Mouse (Mus musculus): ENCODE data around the gene Spice1.

The Spice1 gene

DNA sequence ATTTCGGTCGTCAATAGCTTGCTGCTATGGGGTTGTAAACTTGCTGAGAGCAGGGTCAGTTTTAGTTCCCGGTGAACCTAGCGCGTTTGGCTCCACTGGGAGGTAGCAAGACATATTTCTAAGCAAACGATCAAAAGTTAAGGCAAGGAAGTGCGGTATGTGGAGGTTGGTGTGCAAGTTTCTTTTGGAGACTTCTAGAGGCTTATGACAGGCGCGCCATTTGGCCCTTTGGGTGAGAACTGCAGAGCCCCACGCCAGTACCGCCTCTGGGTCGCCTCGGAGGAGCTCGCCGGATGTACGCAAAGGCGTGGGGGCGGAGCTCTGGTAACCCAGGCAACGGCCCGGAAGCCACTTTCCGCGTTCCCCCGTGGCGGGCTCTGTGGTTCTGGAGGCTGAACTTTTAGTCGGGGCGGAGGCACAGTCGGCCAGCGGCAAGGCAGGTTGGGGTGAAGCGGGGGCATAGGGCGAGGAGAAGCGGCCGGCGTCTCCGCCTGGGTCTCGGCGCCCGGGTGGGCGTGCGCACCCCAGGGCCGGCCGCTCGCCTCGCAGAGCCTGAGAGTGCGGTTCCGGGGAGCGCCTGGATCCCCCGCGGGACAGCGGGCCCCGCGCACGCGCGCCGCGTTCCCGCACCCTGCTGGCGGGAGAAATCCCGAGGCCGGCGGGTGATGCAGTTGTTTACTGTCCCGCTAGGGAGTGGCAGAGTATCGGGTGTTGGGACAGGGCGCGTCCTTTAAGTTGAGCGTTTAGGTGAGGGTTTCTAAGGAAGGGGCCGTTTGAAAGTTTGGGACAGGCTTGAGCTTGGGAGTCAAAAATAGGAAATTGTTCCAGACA is at the start of gene Spice1:
Spice1 (plus strand) TSS at position 51 of the 831 bp plus-strand sequence.
- DNase-seq (ENCODE audit: extremely low read depth, low read depth) = peak; percentile 66

DNA sequence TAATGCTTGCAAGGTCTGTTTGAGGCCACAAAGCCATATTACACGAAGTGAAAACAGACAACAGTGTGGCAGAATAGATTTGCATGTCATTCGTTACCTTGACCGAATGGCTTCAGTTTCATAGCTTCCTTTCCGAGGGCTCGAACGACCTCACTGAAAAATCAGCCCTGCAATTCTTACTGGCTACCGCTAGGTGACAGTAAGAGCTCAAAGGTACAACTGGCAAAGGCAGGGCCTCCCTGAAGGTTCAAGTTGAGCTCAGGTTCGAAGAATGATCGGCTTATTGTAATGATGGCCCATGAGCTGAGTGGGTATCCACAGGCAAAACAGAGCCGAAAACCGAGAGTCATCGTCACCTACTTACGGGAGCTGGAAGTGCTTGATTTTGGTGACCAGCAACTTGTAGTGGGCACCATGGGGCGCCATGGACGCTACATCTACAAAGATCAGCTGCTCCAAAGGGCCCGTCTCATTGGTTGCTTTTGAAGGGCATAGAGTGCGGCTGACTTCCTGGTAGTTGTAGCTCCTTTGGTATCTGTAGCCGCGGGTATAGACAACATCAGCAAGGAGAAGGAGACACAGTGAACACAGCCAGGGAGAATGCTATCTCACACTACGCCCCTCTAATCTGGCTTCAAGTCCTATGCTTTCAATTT is 47.4 kb upstream of the Spice1 start:
- DNase-seq (ENCODE audit: extremely low read depth, low read depth) = peak; percentile 56

DNA sequence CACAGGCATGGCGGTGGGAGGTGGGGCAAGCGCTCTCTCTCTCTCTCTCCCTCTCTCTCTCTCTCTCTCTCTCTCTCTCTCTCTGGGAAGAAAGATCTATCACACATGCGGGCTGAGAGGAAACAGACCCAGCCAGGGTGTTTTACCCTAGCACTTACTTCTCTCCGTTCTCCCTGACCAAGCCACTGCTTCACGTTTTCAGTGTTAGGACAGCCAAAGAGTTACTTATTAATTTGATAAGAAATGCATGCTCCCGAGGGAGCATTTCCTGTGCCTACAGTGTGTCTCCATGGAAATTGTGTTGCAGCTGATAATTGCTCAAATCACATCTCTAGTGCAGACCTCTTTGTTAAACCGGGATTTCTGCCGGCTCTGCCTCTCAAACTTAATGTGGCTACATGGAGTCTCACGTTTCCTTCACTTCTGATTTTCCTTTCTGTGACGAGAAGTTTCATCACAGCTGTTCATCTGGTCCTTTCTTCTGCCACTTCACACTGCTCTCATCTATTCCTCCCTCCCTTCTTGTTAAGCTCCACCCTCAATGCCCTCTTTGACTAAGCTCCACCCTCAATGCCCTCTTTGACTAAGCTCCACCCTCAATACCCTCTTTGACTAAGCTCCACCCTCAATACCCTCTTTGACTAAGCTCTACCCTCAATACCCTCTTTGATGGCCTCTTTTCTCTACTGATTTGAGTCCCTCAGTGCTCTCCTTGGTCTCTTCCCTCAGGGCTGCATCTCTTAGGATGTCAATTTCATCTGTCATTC is 44.6 kb upstream of the Spice1 start:
- DNase-seq (ENCODE audit: extremely low read depth, low read depth) = no peak

DNA sequence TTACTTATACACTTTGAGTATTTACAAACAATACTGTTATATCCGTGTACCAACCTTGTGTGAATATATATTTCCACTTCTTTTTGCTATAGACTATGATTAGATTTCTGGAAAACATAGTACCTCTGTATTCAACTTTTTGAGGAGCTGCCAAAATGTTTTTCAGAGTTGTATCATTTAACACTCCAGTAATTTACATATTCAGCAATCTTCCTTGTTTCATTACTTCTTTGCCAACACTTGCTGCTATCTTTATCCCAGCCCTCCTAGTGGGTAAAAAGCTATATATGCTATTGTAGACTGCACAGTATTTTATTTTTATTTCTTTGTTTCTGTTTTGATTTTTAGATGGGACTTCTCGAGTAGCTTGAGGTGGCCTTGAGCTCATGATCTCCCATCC is 43.1 kb upstream of the Spice1 start:
- DNase-seq (ENCODE audit: extremely low read depth, low read depth) = no peak

DNA sequence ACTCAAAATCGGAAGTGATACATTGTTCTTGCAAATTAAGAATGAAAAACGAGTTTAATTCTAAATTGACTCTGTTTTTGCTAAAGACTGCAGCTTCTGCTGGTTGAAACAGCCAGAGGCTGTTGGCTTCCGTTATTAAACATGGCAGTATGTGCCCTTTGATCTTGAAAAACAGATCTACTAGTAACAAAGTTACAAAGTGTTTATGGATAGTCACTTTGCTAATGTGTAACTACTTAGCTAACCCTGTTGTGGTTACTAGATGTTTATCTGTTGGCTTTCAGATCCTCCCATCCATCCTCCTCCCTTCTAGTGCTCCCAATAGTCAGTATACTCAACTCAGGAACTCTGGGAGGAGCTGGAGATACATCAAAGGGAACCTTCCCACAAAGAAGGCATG is 41.3 kb upstream of the Spice1 start:
- DNase-seq (ENCODE audit: extremely low read depth, low read depth) = no peak

DNA sequence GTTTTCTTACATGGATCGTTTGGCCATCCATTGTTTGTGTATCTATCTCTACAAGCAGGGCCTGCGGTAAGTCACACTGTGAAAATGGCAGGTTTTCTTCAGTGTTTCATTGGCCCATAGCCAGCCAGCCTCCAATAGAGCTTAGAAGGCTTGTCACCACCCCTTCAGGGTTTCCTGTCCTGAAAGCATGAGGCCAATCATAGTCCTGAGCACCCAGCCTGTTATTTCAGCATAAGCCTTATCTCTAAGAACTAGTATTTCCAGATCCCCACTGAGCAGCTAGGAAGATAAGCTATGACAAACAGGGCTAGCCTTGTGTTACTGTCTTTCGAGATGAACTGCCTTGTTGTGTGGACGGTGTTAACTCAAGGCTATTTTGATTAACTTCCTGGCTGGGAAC is 33.5 kb upstream of the Spice1 start:
- peak; percentile 98 for DNase-seq (ENCODE audit: extremely low read depth, low read depth)

DNA sequence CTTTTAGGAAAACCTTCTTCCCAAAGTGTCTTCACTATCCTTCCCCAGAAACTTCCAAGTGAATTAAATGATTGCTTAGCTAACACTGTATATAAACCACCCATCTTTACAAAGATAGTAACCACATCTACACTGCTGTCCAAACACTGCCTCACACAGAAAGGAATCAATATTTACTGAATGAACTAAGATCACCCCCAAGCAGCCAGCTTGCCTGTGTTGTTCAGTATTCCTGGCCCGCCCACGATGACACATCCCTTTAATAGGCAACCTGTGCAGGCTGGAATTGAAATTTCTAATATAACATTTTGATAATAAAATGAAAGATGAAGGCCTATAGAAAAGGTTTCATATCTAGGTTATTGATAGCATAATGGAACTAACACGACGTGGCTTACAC is 30.6 kb upstream of the Spice1 start:
- no peak for DNase-seq (ENCODE audit: extremely low read depth, low read depth)

DNA sequence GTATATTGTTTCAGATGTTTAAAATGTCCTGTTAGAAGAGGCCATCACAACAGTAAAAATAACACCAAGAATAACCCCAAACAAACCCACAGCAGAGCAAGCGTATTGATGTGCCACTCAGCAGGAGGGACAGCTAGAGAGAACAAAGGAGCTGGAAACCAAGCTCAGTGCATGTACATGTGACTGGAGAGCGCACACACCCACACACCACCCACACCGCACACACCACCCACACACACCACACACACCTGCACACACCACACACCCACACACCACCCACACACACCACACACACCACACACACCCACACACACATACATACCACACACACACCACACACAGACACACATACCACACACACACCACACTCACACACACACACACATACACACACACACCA is 26.7 kb upstream of the Spice1 start:
- no peak for DNase-seq (ENCODE audit: extremely low read depth, low read depth)

DNA sequence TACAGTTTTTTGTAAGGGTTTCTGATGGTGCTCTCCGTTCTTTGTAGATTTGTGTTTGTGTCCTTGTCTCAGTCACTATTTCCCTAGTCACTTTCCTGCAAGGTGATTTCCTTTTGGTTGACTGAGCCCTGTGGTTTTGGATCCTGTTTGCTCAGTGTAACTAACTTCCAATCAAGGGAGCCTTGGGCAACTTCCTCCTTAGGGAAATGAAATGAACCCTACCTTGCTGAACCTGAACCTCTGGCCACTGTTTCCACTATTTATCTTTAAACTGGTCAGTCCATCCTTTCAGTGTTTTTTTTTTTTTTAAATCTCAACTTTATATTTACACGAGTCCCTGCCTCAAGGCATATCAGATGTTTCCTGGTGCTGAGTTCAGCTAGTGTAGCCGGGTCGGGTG is 18.3 kb upstream of the Spice1 start:
- DNase-seq (ENCODE audit: extremely low read depth, low read depth) = no peak

DNA sequence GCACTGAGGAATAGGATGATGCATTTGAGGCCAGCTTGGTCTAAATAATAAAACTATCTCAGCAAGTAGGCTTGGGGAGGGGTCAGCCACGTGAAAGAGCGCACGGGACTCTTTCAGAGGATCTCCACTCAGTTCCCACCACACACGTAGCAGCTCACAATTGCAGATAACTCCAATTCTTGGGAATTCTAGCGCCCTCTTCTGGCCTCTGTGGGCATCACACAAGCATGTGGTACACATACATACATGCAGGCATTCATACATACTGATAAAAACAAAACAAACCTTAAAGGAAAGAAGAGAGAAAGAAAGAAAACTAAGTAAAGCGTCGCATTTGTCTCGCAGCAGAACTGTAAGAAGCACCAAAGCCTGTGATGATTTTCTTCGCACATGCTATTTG is 16.3 kb upstream of the Spice1 start:
- no peak for DNase-seq (ENCODE audit: extremely low read depth, low read depth)

DNA sequence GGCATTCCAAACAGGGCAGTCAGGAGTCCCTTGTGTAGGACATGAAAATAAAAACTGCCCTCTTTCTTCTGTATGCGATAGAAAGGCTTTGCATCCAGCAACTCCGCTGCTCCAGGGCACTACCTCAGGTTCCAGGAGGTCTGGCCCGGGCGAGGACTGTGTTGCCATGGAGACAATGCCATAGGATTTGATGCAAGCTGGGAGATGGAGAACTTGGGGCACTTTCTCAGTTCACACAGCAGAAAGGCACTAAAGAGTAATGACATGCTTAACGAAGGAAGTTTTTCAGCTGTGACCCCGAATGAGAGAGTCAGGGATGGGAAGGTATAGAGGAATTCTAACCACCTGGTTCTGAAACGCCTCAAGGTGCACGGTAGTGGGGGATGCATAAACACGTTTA is 15.8 kb upstream of the Spice1 start:
- DNase-seq (ENCODE audit: extremely low read depth, low read depth) = no peak

DNA sequence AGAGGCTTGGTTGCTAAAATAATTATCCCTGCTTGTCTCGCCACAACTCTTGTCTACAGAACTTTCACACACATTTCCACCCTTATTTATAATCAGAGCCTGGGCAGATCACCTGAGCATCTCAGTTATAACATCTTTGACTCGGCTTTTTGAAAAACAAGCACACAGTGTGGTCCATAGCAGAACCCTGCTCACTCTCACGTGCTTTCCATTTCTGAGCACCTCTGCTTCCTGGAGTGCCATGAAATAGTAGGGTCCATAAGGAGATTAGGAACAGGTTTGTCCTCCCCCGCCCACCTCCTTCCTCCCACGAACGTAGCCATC is 15.3 kb upstream of the Spice1 start:
- DNase-seq (ENCODE audit: extremely low read depth, low read depth) = no peak

DNA sequence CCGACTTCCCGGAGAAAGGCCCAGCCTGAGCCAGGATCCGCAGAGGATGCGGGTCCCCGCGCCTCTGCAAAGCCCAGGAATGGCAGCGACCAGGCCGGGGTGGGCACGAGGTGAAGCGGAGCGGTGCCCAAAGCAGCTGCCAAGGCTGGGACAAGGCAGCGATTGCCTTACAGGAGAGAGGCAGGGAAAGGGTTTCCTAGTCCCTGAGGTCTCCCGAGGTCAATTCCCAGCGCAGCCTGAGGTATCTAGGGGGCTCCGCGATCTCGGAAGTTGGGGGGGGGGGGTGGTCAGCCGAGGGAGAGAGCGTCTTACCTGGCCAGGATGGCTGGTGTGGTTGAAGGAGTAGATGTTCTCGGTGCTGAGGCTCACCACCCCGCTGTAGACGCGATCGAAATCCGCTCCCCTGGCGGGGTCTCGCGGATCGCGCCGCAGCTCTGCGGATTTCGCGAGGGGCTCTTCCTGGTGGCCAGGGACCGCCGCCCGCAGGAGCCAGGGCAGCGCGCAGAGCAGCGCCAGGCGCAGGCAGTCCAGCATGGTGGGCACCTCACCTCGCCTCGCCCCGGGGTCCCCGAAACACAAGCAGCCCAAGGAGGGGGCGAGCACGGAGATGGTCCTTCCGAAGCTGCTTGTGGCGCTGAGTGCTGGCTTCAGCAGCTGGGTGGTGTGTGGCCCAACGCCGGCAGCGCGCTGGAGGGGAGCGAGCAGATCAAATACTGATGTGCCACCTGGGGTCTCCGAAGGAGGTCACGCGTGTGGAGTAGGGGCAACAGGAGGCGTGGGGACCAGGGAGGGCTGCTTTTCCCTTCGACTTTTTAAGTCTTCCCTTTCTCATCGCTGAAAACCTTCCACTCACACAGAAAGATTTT is 14.7 kb upstream of the Spice1 start:
- no peak for DNase-seq (ENCODE audit: extremely low read depth, low read depth)

DNA sequence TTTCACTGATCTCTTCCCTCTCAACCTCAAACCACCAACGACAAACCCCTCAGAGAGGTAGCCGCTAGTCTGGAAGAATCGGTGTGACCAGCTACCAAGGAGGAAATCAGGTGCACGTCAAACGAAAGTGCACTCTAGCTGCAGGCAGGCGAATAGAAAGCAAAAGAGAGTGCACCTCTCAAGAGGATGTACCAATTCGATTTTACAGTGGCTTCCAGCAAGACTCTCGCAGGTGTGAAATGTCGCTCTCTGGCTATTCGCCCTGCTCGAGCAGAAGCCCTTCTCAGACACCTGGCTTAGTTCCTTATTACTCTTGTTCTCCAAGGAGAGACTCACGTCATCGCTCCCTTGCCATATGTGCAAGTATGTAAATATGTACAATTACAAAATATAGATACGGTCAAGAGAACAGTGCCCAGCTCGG is 14.0 kb upstream of the Spice1 start, which contains the start of gene Sidt1:
Sidt1 (minus strand) TSS at position 336 of the 424 bp plus-strand sequence.
- no peak for DNase-seq (ENCODE audit: extremely low read depth, low read depth)

DNA sequence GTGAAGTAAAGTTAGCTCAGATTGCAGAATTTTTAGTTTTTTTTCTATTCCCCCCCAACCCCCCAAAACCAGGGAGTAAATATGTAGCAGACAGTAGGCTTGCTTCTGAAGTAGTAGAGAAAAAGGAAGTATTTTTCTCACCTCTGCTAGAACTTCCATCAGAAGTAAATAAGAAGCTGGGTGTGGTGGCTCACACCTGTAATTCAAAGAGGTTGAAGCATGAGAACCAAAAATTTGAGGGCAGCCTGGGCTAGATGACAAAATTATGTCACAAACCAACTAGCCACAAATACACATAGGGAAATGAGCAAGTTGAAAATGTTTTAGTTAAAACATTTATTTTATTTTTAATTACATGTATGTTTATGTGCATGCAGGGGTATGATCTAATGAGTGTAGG is 9.4 kb upstream of the Spice1 start:
- no peak for DNase-seq (ENCODE audit: extremely low read depth, low read depth)

DNA sequence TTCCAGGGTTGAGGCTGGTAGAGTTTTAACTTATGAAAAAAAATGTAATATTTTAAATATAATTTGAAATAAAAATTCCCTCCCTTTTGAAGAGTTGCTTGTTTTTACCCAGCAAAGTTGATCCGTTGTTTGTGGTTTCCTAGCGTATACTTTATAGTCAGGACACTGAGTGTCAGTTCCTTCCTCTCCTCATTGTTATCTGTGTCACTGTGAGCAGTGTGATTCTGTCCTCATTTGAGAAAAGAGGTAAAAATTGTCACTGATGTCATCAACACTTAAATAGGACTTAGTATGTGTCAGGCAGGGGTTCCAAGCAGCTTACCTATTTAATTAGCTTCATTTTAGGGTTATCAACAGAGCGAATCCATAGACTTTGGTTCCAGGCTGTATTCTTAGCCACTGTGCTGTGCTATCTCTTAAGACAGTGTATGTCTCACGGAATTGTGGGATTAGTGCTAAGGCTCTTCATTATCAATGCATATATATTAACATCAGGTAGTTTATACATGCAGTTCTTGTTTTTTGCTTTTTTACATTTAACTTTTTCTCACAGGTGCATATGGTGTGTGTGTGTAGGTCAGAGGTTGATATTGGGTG is 3.0 kb downstream of the Spice1 start:
- no peak for DNase-seq (ENCODE audit: extremely low read depth, low read depth)

DNA sequence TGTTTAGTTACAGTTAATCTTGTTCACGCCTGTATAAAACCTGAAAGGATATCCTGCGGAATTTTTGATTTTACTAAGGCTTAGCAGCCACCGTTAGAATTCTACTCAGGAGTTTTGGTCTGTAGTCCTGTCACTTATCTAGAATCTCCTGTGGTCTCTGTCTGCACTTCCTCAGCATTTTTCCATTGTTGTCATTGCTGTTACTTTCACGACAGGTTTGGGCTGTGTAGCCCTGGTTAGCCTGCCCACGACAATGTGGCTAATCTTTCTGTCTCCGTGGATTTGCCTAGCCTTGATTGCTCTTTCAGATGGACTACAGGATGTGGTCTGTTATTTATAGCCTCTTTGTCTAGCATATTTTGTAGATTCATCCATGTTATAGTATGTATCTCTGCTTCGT is 9.4 kb downstream of the Spice1 start:
- no peak for DNase-seq (ENCODE audit: extremely low read depth, low read depth)

DNA sequence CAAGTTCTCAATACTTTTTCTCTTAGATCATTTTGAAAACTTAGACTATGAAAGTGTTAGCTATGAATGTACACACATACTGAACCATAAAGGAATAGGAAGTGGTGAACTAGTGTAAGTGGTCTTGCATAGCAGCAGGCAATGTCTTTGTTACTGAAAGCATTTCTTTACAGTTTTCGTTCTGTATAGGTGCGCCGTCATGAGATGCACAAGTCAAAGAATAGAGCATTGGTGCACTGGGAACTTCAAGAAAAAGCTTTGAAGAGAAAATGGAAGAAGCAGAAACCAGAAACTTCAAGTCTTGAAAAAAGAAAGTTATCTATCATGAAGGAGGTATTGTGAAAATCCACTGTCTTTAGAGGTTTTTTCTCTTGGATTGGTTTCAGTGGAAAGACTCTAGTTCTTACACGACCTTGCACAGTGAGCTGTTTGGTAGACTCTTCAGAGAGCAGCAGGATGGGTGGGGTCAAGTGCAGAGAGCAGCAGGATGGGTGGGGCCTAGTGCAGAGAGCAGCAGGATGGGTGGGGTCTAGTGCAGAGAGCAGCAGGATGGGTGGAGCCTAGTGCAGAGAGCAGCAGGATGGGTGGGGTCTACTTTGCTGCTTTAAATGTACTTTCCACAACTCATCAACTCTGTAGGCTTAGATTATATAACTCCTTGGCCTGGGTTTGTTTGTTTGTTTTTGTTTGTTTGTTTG is 10.8 kb downstream of the Spice1 start:
- peak; percentile 59 for DNase-seq (ENCODE audit: extremely low read depth, low read depth)

DNA sequence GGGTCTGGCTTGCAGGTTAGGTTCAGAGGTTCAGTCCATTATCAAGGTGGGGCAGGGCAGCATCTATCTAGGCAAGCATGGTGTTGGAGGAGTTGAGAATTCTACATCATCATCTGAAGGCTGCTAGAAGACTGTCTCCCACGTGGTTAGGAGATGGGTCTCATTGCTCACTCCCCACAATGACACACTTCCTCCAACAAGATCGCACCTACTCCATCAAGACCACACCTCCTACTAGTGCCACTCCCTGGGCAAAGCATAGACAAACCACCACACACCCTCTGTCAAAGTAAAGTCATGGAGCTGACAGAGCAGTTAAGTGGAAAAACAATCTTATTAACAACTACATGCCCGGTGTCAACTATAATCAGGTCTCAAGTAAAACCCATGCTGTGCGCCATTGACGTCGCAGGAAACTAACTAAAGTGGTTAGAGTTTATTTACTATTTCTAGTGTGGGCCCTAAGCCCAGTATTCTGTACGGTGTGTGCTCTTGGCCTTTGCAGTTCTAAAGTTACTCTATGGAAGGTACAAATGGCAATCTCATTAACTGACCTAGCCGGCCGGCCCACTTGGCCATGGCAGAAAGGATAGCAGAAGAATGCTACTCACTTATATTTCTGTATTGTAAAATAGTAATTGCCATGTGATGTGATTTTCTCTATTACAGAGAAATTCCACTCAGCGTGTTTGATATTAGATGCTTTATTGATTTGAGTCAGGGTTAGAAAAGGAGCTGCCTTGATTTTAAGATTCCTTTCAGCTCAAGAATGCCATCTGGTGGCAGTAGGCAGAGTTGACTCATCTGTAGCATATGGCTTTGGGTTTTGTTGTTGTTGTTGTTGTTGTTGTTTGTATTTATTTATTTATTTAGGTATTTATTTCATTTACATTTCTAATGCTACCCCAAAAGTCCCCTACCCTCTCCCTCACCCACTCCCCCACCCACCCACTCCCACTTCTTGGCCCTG is 15.3 kb downstream of the Spice1 start:
- DNase-seq (ENCODE audit: extremely low read depth, low read depth) = no peak
